Mouse (Mus musculus) A20 (cell line): ENCODE measurements around the gene Tgfa.

Experiments used
- DNase-seq: peaks from one replicate; pipeline ENCODE4 v3.0.0-alpha.2; 2011; ENCODE audit warnings: low read depth, low spot score

Gene Tgfa

GRCm38 (mm10) chr6:86186106-86186955 is 8.7 kb upstream of the Tgfa start:
- no peak for DNase-seq

GRCm38 (mm10) chr6:86188741-86189480 is 6.1 kb upstream of the Tgfa start:
- DNase-seq: no peak

DNA sequence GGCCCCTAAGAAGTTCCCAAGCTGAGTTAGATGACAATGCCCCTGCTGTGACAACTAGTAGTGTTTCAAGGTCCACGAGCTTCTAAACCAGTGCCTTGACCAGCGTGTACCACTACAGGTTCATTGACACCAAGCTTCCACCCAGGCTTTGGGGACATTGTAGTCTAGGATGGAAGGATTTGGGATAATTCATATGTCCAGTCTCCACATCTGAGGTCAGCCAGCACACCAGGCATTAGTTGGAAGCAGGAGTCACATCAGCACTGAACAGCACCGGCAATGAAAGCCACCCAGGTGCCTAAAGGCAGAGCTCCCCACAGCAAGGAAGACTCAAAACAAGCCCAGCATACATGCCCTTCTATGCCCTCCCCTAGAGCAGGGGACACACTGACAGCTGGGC is 4.4 kb upstream of the Tgfa start:
- DNase-seq: no peak

- no peak for DNase-seq
These were observed 2.0 kb upstream of the Tgfa start for GRCm38 (mm10) chr6:86192978-86193377.

GRCm38 (mm10) chr6:86193879-86194278 is 1.1 kb upstream of the Tgfa start:
- DNase-seq: peak; percentile 57

- no peak for DNase-seq
These were observed 1.0 kb downstream of the Tgfa start for GRCm38 (mm10) chr6:86196034-86196433.

GRCm38 (mm10) chr6:86197150-86197862 is 2.3 kb downstream of the Tgfa start:
- peak; percentile 32 for DNase-seq

GRCm38 (mm10) chr6:86200934-86201333 is 5.9 kb downstream of the Tgfa start:
- DNase-seq: no peak

DNA sequence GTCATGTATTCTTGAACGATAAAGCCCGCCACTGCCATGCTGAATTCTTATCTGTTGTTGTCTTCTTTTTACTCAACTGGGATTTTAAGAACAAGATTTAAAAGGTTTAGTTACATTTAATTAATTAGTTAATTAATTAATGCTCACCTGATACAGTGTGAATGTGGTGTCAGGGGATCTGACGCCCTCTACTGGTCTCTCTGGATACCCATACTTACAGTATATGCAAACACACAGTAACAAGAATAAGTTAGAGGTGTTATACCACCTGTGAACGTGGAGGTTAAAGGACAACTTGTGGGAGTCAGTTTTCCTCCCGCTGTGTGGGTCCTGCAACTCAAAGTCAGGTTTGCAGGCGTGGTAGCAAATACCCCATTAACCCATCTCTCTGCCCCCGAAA is 8.1 kb downstream of the Tgfa start:
- DNase-seq: no peak

- DNase-seq: no peak
These were observed 11.0 kb downstream of the Tgfa start for GRCm38 (mm10) chr6:86206014-86206413.

DNA sequence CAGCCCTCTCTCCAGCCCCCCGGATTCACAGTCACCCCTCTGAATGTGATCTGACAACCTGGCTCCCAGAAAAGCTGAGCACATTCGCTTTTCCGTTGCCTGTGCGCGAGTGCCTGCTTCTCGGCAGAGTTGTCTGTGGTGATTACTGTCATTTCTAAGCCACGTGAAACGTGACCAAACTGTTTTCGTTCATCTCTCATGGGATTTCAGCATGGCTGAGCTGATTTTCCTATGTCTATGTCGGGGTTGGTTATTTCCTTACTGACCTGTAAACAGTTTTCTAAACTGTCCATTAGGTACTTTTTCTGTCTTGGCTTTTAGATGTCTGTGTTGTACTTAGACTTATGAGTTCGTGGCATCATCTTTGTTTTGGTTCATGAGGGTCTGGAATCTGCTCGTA is 12.0 kb downstream of the Tgfa start:
- DNase-seq: peak; percentile 67

GRCm38 (mm10) chr6:86209133-86210016 is 14.4 kb downstream of the Tgfa start:
- no peak for DNase-seq

DNA sequence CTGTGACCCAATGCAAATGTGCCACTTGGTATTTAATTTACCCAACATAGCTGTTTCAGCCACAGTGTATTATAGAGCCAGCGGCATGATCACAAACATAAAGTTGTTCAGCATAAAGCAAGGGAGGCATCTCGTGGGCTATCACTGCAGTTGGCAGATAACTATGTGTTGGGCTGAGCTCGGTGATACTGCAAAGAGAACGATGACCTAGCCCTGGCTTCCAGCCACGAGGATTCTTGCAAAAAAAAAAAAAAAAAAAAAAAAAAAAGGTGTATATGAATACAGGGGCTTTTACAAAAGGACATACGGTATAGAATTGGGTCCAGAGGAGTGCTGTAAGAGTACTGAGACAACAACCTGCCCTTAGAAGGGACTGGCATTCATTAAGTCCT is 15.0 kb downstream of the Tgfa start:
- no peak for DNase-seq

DNA sequence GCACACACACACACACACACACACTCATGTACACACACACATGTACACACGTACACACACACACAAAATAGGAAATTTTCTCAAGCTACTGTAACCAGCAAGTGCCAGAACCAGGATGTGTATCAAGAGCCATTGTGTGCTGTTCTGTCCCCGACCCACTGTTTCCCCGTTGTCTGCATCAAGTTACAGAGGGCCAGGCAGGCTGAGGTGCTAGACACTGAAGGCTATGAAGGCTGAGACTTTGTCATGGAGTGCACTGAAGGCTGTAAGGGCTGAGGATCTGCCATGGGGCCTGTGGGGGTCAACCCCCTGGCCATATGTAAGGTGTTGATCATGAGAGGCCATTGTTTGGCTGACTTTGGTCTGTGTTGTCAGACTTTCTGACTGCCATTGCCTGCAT is 15.6 kb downstream of the Tgfa start:
- no peak for DNase-seq

GRCm38 (mm10) chr6:86211081-86211763 is 16.2 kb downstream of the Tgfa start:
- DNase-seq: no peak

DNA sequence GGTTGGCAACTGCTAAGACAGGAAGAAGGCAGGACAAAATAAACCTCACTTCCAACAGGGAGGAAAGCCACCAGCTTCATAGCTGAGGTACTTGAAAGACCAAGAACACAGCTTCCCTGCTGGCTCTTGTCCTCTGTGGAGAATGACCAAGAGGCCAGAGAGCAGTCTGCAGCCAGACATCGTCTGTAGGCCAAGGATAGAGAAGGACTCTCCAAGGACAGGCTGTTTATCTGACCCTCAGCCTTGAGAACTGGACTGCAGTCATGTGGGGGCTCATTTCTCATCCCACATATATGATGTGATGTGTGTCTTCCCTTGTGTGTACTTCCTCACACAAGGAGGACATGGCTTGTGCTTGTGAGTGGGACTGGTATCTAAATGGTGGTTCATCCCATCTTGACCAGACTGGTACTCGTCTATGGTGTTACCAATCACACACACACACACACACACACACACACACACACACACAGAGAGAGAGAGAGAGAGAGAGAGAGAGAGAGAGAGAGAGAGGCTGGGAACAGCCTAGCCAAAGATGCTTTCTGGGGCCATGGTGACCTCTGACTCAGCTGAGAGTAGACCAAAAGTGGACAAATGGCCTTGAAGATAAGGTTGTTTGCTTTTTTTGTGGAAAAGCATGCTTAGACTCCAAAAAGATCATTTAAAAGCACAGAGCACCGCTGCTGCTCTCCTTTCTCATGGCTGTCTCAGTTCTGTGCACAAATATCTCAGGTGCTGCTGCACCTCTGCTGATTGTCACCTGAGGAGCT is 18.0 kb downstream of the Tgfa start:
- DNase-seq: no peak

GRCm38 (mm10) chr6:86218066-86218465 is 23.0 kb downstream of the Tgfa start:
- no peak for DNase-seq

DNA sequence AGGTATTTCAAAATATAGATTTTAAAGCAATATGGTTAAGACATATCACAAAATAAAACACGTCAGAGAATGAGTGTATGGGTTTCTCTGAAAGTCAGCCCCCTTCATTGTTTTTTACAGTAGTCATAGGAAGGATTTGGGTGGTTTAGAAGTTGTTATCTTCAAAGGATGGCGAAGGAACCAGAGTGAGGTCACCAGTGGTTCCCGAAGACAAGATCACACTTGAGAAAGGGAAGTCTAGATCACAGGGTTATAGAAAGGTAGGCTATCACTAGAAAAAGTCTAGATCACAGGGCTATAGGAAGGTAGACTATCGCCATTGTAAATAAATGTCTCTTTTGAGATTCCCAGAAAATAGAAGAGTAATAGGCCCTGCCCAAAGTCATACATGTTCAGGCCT is 23.7 kb downstream of the Tgfa start:
- DNase-seq: no peak

GRCm38 (mm10) chr6:86219494-86219893 is 24.5 kb downstream of the Tgfa start:
- no peak for DNase-seq

GRCm38 (mm10) chr6:86220171-86220570 is 25.1 kb downstream of the Tgfa start:
- DNase-seq: no peak
